Mouse (Mus musculus) cerebellum, adult 2 months (tissue): Measurements from ENCODE around the gene Ugt1a6b.
"Not testable (repeated sequence)": the region's sequence is repeated elsewhere in the genome, so short reads cannot be mapped to it uniquely, and the experiment has no call there.

Source experiments
- CTCF ChIP-seq: fragments of 200-500 bp; IDR thresholded peaks from 2 replicates; pipeline ENCODE4 v1.5.1; 2011; ENCODE audit warnings: low read depth, mild to moderate bottlenecking, control low read depth, low read length, moderate library complexity, borderline replicate concordance; ENCODE audit not compliant: insufficient read depth
- POLR2A ChIP-seq: fragments of 200-500 bp; IDR thresholded peaks from 2 replicates; pipeline ENCODE4 v1.6.1; 2011; ENCODE audit warnings: low read length, control low read depth, borderline replicate concordance; ENCODE audit not compliant: insufficient read depth

- not testable (repeated sequence) for TF ChIP-seq POLR2A, CTCF
Measured at GRCm38 (mm10) chr1:88125827-88126360, 22.8 kb downstream of the Ugt1a6b start.
